Mouse (Mus musculus) embryonic facial prominence, embryonic 15.5 days (tissue): Measurements from ENCODE around the gene Mre11a. TPM values are rescaled to one million over a fixed set of nuclear protein-coding genes. Genes with fewer than 3 reads are reported as not detected.

Experiments used
- ATAC-seq: fragments of 200-750 bp; cut with Nextera tagmentation; 2 replicates; pipeline ENCODE4 v1.8.0; 2017; ENCODE audit warnings: low read depth, moderate TSS enrichment; ENCODE audit not compliant: insufficient number of reproducible peaks, low FRiP score, low TSS enrichment
- H3K27ac ChIP-seq: fragments of 300-500 bp; sonication (generic); replicated peaks from 2 replicates; pipeline ENCODE4 v1.5.1; 2015; ENCODE audit warnings: mild to moderate bottlenecking, inconsistent platforms
- H3K27me3 ChIP-seq: fragments of 300-500 bp; sonication (generic); 2 replicates; pipeline ENCODE4 v1.6.1; 2015; ENCODE audit warnings: inconsistent platforms
- H3K36me3 ChIP-seq: fragments of 300-500 bp; sonication (generic); 2 replicates; pipeline ENCODE4 v1.6.1; 2015; ENCODE audit warnings: mild to moderate bottlenecking, inconsistent platforms
- H3K4me1 ChIP-seq: fragments of 300-500 bp; sonication (generic); 2 replicates; pipeline ENCODE4 v1.6.1; 2015; ENCODE audit warnings: inconsistent platforms
- H3K4me2 ChIP-seq: fragments of 300-500 bp; sonication (generic); replicated peaks from 2 replicates; pipeline ENCODE4 v1.6.1; 2015; ENCODE audit warnings: mild to moderate bottlenecking, inconsistent platforms
- H3K4me3 ChIP-seq: fragments of 300-500 bp; sonication (generic); replicated peaks from 2 replicates; pipeline ENCODE4 v1.5.1; 2015; ENCODE audit warnings: mild to moderate bottlenecking, inconsistent platforms
- H3K9ac ChIP-seq: fragments of 300-500 bp; sonication (generic); 2 replicates; pipeline ENCODE4 v1.6.1; 2015; ENCODE audit warnings: inconsistent platforms
- H3K9me3 ChIP-seq: fragments of 300-500 bp; sonication (generic); replicated peaks from 2 replicates; pipeline ENCODE4 v1.6.1; 2016; ENCODE audit warnings: inconsistent platforms
- WGBS: fragments of 180-500 bp; shearing (Covaris S2); methylation state at CpG from one replicate; pipeline ENCODE4 v1.1.7; 2015; 5-methylcytosine and 5-hydroxymethylcytosine counted together
- polyA plus RNA-seq: library from polyadenylated mRNA; unstranded; fragments of >200 nt; fragmentation: Nextera tagmentation; extraction: Ambion mirVana; gene quantifications from 2 replicates; pipeline ENCODE4 v1.2.1, GENCODE M21; 2015

Mre11a gene
- polyA plus RNA-seq, 1 experiment from 2014 or later: 22.4 TPM

DNA sequence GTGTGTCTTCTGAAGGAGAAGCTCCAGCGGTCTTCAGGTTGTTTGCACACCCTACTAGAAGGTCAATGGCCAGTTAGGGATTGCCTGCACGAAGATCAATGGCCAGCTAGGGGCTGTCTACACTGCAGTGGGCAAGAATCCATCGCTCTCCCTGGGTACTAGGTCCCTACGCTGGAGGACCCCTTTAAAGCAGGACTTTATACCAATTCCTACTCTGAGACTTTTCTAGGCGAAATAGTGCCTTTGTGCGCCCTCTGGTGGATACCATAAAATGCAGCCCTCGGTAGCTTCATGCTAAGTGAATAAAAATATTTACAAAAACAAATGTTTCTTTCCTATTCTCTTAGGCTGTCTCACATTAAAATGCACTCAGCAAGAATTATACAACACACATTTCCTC, 19.7 kb upstream of the Mre11a start:
- Histone ChIP-seq H3K27me3 (0 out of 2 replicates have a peak, but pooled peaks cover 2% of the 10 kb centered on the region), H3K9me3 (no peaks in the 10 kb centered on the region), H3K36me3 (no peaks in the 10 kb centered on the region), H3K9ac (no peak overlapping the region), H3K4me2 (no peak overlapping the region), H3K4me1 (no peaks in the 10 kb centered on the region), H3K27ac (no peak overlapping the region), H3K4me3 (no peak overlapping the region)
- WGBS: 25% methylated on average over 7 of the region's 7 CpGs
- ATAC-seq: no peak

DNA sequence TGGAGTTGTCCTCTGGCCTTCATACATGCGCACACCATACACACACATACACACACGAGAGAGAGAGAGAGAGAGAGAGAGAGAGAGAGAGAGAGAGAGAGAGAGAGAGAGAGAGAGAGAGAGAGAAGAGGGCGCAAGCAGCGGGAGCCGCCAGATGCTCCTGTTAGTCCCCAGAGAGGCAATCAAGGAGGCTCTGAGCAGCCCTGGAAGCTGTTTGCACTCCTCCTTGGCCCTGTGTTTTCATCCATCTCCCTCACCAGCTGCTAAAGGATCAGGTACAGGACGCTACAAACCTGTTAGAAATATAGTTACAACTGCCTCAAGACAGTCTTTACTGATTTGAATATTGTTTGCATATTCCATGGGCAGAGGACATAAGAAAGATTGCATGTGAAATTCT, 14.6 kb upstream of the Mre11a start:
- H3K9ac ChIP-seq: no peak overlapping the region
- WGBS: 32% methylated on average over 6 of the region's 6 CpGs
- H3K9me3 ChIP-seq: no peaks in the 10 kb centered on the region
- peak; percentile 37; the same call in 1 of the 2 replicates for ATAC-seq
- no peak overlapping the region for H3K4me3 ChIP-seq
- no peaks in the 10 kb centered on the region for H3K36me3 ChIP-seq
- H3K27ac ChIP-seq: no peak overlapping the region
- H3K4me1 ChIP-seq: peaks cover 3% of the 10 kb centered on the region; the same call in 1 of the 2 replicates
- H3K4me2 ChIP-seq: no peak overlapping the region
- peaks cover 16% of the 10 kb centered on the region; the same call in 1 of the 2 replicates for H3K27me3 ChIP-seq

DNA sequence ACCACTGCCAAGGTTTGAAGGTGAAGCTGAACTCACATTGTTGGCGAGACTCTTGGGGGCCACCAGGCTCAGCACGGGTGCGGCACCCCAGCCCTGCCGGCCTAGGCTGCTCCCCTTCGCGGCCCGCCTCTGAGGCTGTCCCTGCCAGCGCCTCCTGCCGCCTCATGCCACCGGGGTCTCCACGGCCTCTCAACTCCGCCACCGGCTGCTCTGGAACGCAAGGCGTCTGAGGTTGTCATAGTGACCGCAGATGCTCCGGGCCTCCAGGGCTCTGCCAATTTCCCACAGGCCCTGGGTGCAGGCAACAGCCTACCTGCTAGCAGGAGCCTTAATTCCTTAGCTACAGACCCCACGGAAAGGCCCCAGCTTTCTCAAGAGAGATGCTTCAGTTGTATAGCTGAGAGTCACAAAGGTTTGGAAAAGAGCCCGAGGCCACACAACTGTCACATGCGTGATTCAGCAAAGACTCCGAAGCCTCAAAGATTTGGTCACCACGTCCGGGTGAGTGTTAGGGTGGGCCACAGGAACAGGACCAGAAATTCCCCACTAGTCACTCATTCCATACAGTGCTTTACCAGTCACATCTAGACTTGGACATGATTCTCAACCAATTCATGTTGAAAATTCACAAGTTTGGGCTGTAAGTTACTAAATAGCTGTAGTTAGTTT, 13.5 kb upstream of the Mre11a start, which contains the start of gene 1700012B09Rik:
1700012B09Rik (minus strand) TSS at position 228 of the 669 bp plus-strand sequence.
- Histone ChIP-seq H3K9me3 (no peaks in the 10 kb centered on the region), H3K36me3 (no peaks in the 10 kb centered on the region), H3K27ac (no peak within 1 kb of the TSS), H3K4me2 (no peak within 1 kb of the TSS), H3K4me3 (no peak within 1 kb of the TSS), H3K27me3 (peaks cover 16% of the 10 kb centered on the region; the same call in 1 of the 2 replicates), H3K4me1 (peaks cover 3% of the 10 kb centered on the region; the same call in 1 of the 2 replicates), H3K9ac (no peak within 1 kb of the TSS)
- WGBS: 19% methylated on average over 23 of the region's 23 CpGs
- ATAC-seq: peak; percentile 57

DNA sequence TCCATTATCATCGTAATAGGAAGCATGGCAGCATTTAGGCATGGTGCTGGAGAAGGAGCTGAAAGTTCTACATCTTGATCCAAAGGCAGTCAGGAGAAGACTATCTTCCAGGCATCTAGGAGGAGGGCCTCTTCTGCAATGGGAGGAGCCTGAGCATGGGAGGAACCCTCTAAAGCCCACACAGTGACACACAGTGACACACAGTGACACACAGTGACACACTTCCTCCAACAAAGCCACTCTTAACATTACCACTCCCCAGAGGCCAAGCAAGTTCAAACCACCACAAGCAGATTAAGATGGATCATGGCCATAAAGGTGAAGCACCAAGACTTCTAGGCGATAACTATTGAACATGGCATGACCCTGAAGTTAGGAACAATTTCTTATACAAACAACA, 12.4 kb upstream of the Mre11a start:
- H3K9me3 ChIP-seq: no peaks in the 10 kb centered on the region
- H3K27ac ChIP-seq: no peak overlapping the region
- no peak overlapping the region for H3K9ac ChIP-seq
- peaks cover 3% of the 10 kb centered on the region; the same call in 1 of the 2 replicates for H3K4me1 ChIP-seq
- no peak overlapping the region for H3K4me3 ChIP-seq
- H3K4me2 ChIP-seq: no peak overlapping the region
- H3K27me3 ChIP-seq: peaks cover 16% of the 10 kb centered on the region; the same call in 1 of the 2 replicates
- no peaks in the 10 kb centered on the region for H3K36me3 ChIP-seq
- ATAC-seq: no peak
- 94% methylated on average over 2 of the region's 2 CpGs for WGBS

DNA sequence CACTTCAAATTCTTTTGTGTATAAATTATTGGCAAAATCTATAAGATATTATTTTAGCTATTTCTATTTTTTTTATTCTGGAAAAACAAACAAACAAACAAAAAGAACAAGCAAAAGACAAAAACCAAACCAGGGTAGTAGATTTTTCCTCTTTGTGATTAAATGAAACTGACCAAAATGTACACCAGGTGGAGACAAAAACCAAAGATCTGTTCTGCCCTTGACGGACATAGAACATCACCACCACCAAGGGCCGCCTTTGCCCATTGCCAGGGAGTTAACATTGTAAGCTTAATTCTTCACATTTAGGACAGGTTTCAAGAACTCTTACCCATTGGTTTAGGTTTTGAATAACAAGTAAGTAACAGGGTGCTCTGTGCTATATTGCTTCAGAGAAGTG, 10.6 kb upstream of the Mre11a start:
- no peak overlapping the region for H3K4me3 ChIP-seq
- peaks cover 16% of the 10 kb centered on the region; the same call in 1 of the 2 replicates for H3K27me3 ChIP-seq
- no peaks in the 10 kb centered on the region for H3K36me3 ChIP-seq
- peaks cover 3% of the 10 kb centered on the region; the same call in 1 of the 2 replicates for H3K4me1 ChIP-seq
- 41% methylated on average over 2 of the region's 2 CpGs for WGBS
- H3K27ac ChIP-seq: no peak overlapping the region
- no peaks in the 10 kb centered on the region for H3K9me3 ChIP-seq
- no peak for ATAC-seq
- no peak overlapping the region for H3K4me2 ChIP-seq
- H3K9ac ChIP-seq: no peak overlapping the region

DNA sequence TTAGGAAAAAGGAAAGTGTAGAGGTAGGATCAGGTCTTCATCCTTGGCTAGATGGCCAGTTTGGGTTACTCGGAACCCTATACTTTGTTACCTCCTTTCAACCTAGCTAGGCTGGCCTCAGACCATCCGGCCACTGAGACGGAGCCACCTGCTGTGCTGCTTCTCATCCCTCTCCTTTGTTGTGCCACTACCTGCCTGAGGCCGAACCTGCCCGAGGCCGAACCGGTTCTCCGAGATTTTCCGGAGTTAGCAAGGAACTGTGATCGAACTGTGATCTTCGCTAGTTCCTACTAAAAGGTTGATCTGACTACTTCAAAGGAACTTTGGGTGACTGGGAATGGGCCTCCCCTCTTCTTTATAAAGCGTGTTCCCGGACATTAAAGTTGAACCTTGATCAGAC, 6.1 kb upstream of the Mre11a start:
- H3K4me2 ChIP-seq: no peak overlapping the region
- 33% methylated on average over 13 of the region's 13 CpGs for WGBS

DNA sequence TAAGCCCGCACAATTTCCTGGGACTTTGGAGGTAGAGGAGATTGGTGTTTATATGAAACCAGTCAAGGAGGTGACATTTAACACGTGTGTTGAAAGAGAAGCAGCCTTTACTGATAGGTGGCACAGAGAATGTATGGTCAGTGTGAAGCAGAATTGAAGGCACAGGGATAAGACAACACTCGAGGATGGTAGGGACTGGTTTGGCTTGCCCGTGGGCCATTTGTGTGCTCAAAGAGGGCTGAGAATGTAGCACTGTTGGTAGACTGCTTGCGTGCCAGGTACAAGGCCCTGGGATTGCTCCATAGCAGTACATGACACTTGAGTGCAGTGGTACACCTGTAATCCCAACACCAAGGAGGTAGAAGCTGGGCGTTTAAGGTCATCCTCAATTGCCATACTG, 2.9 kb downstream of the Mre11a start:
- H3K27me3 ChIP-seq: no peaks in the 10 kb centered on the region
- H3K9ac ChIP-seq: no peak overlapping the region
- H3K4me3 ChIP-seq: no peak overlapping the region
- ATAC-seq: no peak
- H3K4me1 ChIP-seq: peaks cover 8% of the 10 kb centered on the region; the same call in 1 of the 2 replicates
- no peaks in the 10 kb centered on the region for H3K9me3 ChIP-seq
- peaks cover 38% of the 10 kb centered on the region for H3K36me3 ChIP-seq
- H3K27ac ChIP-seq: no peak overlapping the region
- no peak overlapping the region for H3K4me2 ChIP-seq
- 88% methylated on average over 6 of the region's 6 CpGs for WGBS

More for the DNA sequence above, 6.1 kb upstream of the Mre11a start:
- Histone ChIP-seq H3K27ac (no peak overlapping the region), H3K27me3 (no peaks in the 10 kb centered on the region), H3K4me3 (no peak overlapping the region), H3K9ac (no peak overlapping the region), H3K9me3 (no peaks in the 10 kb centered on the region), H3K36me3 (peaks cover 18% of the 10 kb centered on the region), H3K4me1 (no peaks in the 10 kb centered on the region)
- ATAC-seq: no peak

DNA sequence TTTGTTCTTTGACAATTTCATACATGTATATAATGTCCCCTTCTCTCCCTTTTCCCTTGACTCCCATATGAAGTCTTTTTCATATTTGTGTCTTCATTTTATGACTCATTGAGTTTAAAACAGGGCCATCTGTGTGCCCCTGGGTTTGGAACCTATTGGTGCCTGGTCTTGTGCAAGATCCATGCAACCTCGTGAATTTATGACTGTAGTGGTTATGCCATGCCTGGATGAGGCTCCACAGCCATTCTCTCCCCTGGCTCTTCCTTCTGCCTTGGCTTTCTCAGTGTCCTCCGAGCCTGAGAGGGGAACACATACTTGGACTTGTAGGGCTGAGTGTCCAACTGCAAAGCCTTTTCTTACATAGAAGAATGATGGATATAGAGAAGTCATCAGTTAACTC, 21.3 kb downstream of the Mre11a start:
- H3K4me1 ChIP-seq: no peaks in the 10 kb centered on the region
- H3K27ac ChIP-seq: no peak overlapping the region
- 79% methylated on average over 2 of the region's 2 CpGs for WGBS
- no peak overlapping the region for H3K9ac ChIP-seq
- no peak overlapping the region for H3K4me3 ChIP-seq
- no peaks in the 10 kb centered on the region for H3K9me3 ChIP-seq
- no peak overlapping the region for H3K4me2 ChIP-seq
- ATAC-seq: no peak
- no peaks in the 10 kb centered on the region for H3K27me3 ChIP-seq
- H3K36me3 ChIP-seq: peaks cover 68% of the 10 kb centered on the region

DNA sequence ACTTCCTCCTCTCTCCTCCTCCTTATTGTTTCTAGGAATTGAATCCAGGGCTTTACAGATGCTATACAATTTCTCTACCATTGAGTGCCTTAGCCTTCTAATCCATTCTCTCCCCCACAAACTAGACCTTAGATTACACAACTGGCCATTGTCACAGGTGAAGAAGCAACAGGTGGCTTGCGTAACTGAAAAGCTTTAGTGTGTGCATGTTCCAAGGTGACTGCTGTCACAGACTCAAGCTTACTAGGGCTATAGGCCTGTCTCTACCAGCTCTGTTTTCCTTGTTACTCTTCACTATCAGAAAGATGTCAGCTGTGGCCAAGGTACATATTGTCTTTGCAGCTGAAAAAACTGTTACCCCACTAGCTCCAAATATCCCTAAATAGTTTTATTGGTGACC, 22.3 kb downstream of the Mre11a start:
- Histone ChIP-seq H3K27me3 (no peaks in the 10 kb centered on the region), H3K4me2 (no peak overlapping the region), H3K9ac (no peak overlapping the region), H3K9me3 (no peaks in the 10 kb centered on the region), H3K4me1 (no peaks in the 10 kb centered on the region), H3K36me3 (peaks cover 61% of the 10 kb centered on the region), H3K27ac (no peak overlapping the region), H3K4me3 (no peak overlapping the region)
- 97% methylated on average over 1 of the region's 1 CpGs for WGBS
- ATAC-seq: no peak

DNA sequence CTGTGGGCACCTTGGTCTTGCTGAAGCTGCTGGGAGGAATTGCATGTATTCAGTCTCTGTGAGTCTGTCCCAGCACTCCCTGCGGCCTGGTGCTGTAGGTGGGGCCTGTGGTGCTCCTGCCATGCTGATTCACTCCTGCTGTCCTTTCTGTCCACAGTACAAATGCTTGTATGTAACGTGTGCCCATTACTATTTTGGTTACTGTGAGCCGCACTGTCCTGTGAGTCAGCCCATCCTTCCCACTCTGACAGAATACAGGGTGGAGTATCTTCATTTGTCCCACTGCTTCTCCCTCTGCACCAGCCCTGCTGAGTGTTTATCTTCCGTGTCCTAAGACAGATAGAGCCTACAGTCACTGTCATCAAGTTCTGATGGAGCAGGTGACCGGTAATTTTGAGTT, 25.7 kb downstream of the Mre11a start:
- 90% methylated on average over 5 of the region's 5 CpGs for WGBS
- Histone ChIP-seq H3K4me3 (no peak overlapping the region), H3K9me3 (no peaks in the 10 kb centered on the region), H3K4me1 (no peaks in the 10 kb centered on the region), H3K27ac (no peak overlapping the region), H3K4me2 (no peak overlapping the region), H3K9ac (no peak overlapping the region), H3K27me3 (no peaks in the 10 kb centered on the region), H3K36me3 (peaks cover 57% of the 10 kb centered on the region)
- no peak for ATAC-seq

DNA sequence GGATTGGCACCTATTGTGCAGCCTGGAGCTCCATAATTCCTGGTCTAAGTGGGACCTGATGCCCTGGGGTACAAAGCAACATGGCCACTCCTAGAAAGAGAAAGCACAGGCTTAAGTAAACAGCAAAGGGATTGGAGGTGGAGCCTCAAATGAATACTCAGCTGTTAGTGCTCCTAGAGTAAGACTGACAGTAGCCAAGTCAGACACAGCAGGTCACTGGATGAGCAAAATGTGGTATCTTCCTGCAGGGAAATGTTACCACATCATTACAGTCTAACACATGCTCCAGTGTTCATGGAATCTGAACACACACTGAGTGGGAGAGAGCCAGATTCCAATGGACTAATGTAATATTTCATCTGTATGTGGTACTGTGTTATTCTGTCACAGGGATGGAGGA, 36.9 kb downstream of the Mre11a start:
- ATAC-seq: no peak
- H3K27ac ChIP-seq: no peak overlapping the region

DNA sequence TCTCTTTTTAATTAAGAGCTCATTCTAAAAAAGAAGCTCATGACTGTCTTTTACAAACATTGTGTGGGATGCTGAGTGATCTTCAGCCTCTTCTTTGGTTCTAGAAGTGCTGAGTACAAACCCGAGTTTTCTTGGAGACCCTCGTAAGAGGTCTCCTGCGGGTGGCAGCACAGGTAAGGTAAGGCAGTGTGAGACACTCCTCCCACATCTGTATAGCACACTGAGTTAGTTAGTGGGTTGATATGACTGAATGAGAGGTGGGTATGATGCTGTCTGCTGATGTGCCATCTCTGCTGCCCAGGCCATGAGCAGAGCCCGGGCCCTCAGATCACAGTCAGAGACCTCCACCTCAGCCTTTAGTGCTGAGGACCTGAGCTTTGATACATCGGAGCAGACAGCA, 40.4 kb downstream of the Mre11a start:
- no peak overlapping the region for H3K27ac ChIP-seq
- WGBS: 84% methylated on average over 5 of the region's 5 CpGs
- H3K9me3 ChIP-seq: no peaks in the 10 kb centered on the region
- no peaks in the 10 kb centered on the region for H3K4me1 ChIP-seq
- no peaks in the 10 kb centered on the region for H3K27me3 ChIP-seq
- peaks cover 58% of the 10 kb centered on the region for H3K36me3 ChIP-seq
- no peak overlapping the region for H3K4me2 ChIP-seq
- ATAC-seq: no peak
- H3K4me3 ChIP-seq: no peak overlapping the region
- no peak overlapping the region for H3K9ac ChIP-seq

More for the DNA sequence above, 36.9 kb downstream of the Mre11a start:
- no peak overlapping the region for H3K4me2 ChIP-seq
- no peaks in the 10 kb centered on the region for H3K9me3 ChIP-seq
- no peaks in the 10 kb centered on the region for H3K4me1 ChIP-seq
- peaks cover 74% of the 10 kb centered on the region for H3K36me3 ChIP-seq
- no peak overlapping the region for H3K9ac ChIP-seq
- no peaks in the 10 kb centered on the region for H3K27me3 ChIP-seq
- no peak overlapping the region for H3K4me3 ChIP-seq
